Mouse (Mus musculus) myocyte (in vitro differentiated cells): Measurements from ENCODE around the gene Gcm1. TPM values are rescaled to one million over a fixed set of nuclear protein-coding genes. Genes with fewer than 3 reads are reported as not detected.

ENCODE experiments used
- H3K27me3 ChIP-seq: one replicate; pipeline ENCODE4 v1.6.1; 2011; ENCODE audit not compliant: control insufficient read depth, insufficient read depth, insufficient read length
- H3K36me3 ChIP-seq: one replicate; pipeline ENCODE4 v1.6.1; 2011; ENCODE audit not compliant: control insufficient read depth, insufficient read depth
- H3K4me2 ChIP-seq: one replicate; pipeline ENCODE4 v1.6.1; 2011; ENCODE audit warnings: low read depth, control low read depth
- H3K4me3 ChIP-seq: one replicate; pipeline ENCODE4 v1.5.1; 2011; ENCODE audit warnings: mild to moderate bottlenecking, control low read depth, moderate library complexity
- H3K79me2 ChIP-seq: one replicate; pipeline ENCODE4 v1.6.1; 2011; ENCODE audit not compliant: control insufficient read depth, insufficient read depth
- H3ac ChIP-seq: one replicate; pipeline ENCODE4 v1.6.1; 2011; ENCODE audit not compliant: control insufficient read depth, insufficient read length
- CEBPB ChIP-seq: IDR thresholded peaks from 2 replicates; pipeline ENCODE4 v1.6.1; 2011; ENCODE audit warnings: mild to moderate bottlenecking, moderate library complexity; ENCODE audit not compliant: poor library complexity, insufficient read depth, severe bottlenecking
- E2F4 ChIP-seq: IDR thresholded peaks from one replicate; pipeline ENCODE4 v1.6.1; 2011; ENCODE audit warnings: mild to moderate bottlenecking, control low read depth, moderate library complexity; ENCODE audit not compliant: insufficient read depth
- MAX ChIP-seq: IDR thresholded peaks from one replicate; pipeline ENCODE4 v1.6.1; 2011; ENCODE audit warnings: low read depth, mild to moderate bottlenecking, control low read depth
- MYOD1 ChIP-seq, 3 experiments: IDR thresholded peaks; one replicate each; pipeline ENCODE4 v1.6.1; 2011; ENCODE audit warnings: control low read depth in 2 of 3, low read depth in 2 of 3, mild to moderate bottlenecking in 2 of 3, moderate library complexity in 1 of 3; ENCODE audit not compliant: insufficient read length in 2 of 3, control insufficient read depth in 1 of 3
- MYOG ChIP-seq, 3 experiments: IDR thresholded peaks; one replicate each; pipeline ENCODE4 v1.6.1; 2011; ENCODE audit warnings: control low read depth in 2 of 3, low read depth in 2 of 3, mild to moderate bottlenecking in 2 of 3; ENCODE audit not compliant: insufficient read length in 2 of 3, control insufficient read depth in 1 of 3, insufficient read depth in 1 of 3
- POLR2A ChIP-seq: IDR thresholded peaks from one replicate; pipeline ENCODE4 v1.6.1; 2011; ENCODE audit warnings: low read depth, mild to moderate bottlenecking, control low read depth, moderate library complexity; ENCODE audit not compliant: insufficient read length
- POLR2AphosphoS2 ChIP-seq: IDR thresholded peaks from one replicate; pipeline ENCODE4 v1.6.1; 2011; ENCODE audit warnings: low read depth, control low read depth; ENCODE audit not compliant: insufficient read length
- REST ChIP-seq: IDR thresholded peaks from one replicate; pipeline ENCODE4 v1.6.1; 2011; ENCODE audit warnings: mild to moderate bottlenecking, control low read depth, moderate library complexity; ENCODE audit not compliant: insufficient read depth, insufficient read length
- SRF ChIP-seq: IDR thresholded peaks from one replicate; pipeline ENCODE4 v1.6.1; 2011; ENCODE audit warnings: low read depth; ENCODE audit not compliant: control insufficient read depth, insufficient read length
- TCF12 ChIP-seq: IDR thresholded peaks from one replicate; pipeline ENCODE4 v1.6.1; 2011; ENCODE audit warnings: mild to moderate bottlenecking, control low read depth; ENCODE audit not compliant: poor library complexity, insufficient read depth, severe bottlenecking
- TCF3 ChIP-seq: IDR thresholded peaks from one replicate; pipeline ENCODE4 v1.6.1; 2011; ENCODE audit warnings: low read depth, control low read depth; ENCODE audit not compliant: insufficient read length
- USF1 ChIP-seq: IDR thresholded peaks from one replicate; pipeline ENCODE4 v1.6.1; 2011; ENCODE audit warnings: low read depth, mild to moderate bottlenecking, control low read depth, moderate library complexity
- polyA plus RNA-seq: library from polyadenylated mRNA; unstranded; fragments of >200 nt; fragmentation: generic; extraction: Trizol; gene quantifications from one replicate; pipeline ENCODE4 v1.2.1, GENCODE M21; 2012; ENCODE audit warnings: missing spikeins

Gcm1 gene
- polyA plus RNA-seq, 1 experiment = not detected

- Histone ChIP-seq H3K79me2 (no peaks in the 10 kb centered on the region), H3K27me3 (no peaks in the 10 kb centered on the region), H3K36me3 (no peaks in the 10 kb centered on the region), H3ac (no peak overlapping the region), H3K4me2 (no peak overlapping the region), H3K4me3 (no peak overlapping the region)
- TF ChIP-seq SRF (no peak), MAX (no peak), MYOG (IDR thresholded peaks at IDR 0.05; ENCODE audit: control insufficient read depth in 1 of 3, insufficient read depth in 1 of 3, insufficient read length in 2 of 3, low read depth in 2 of 3) (no peak), E2F4 (no peak), MYOD1 (IDR thresholded peaks at IDR 0.05; ENCODE audit: control insufficient read depth in 1 of 3, insufficient read length in 2 of 3, low read depth in 2 of 3) (no peak), REST (no peak), CEBPB (no peak), TCF12 (no peak), POLR2AphosphoS2 (no peak), TCF3 (no peak), USF1 (no peak), POLR2A (no peak)
These were observed 24.6 kb upstream of the Gcm1 start for GRCm38 (mm10) chr9:78027099-78027498.

GRCm38 (mm10) chr9:78030835-78031456, 20.8 kb upstream of the Gcm1 start:
- Histone ChIP-seq H3K4me2 (no peak overlapping the region), H3ac (no peak overlapping the region), H3K36me3 (no peaks in the 10 kb centered on the region), H3K4me3 (no peak overlapping the region), H3K79me2 (no peaks in the 10 kb centered on the region), H3K27me3 (no peaks in the 10 kb centered on the region)
- TF ChIP-seq SRF (no peak), TCF3 (no peak), MAX (no peak), REST (no peak), POLR2A (no peak), MYOD1 (IDR thresholded peaks at IDR 0.05; ENCODE audit: control insufficient read depth in 1 of 3, insufficient read length in 2 of 3, low read depth in 2 of 3) (no peak), USF1 (no peak), MYOG (IDR thresholded peaks at IDR 0.05; ENCODE audit: control insufficient read depth in 1 of 3, insufficient read depth in 1 of 3, insufficient read length in 2 of 3, low read depth in 2 of 3) (no peak), TCF12 (no peak), POLR2AphosphoS2 (no peak), E2F4 (no peak), CEBPB (no peak)

DNA sequence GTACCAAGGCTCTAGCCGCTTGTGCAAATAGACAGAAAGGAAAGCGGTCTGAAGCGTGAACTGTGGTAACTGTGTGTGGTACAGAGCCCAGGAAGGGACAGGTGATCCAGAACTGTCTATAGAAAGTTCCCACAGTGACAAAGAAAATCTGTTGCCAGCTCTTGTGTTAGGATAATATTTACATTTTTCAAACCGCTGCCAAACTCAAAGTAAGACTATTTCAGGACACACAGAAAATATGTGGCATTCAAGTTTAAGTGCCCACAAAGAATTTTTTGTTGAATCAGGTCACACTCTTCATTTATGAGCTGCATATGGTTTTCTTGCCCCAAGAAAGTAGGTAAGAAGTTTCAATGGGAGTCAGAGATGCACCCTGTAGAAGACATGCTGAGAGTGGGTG, 18.8 kb upstream of the Gcm1 start:
- Histone ChIP-seq H3K4me2 (no peak overlapping the region), H3K4me3 (no peak overlapping the region), H3K36me3 (no peaks in the 10 kb centered on the region), H3K27me3 (no peaks in the 10 kb centered on the region), H3ac (no peak overlapping the region), H3K79me2 (no peaks in the 10 kb centered on the region)
- no peak for TF ChIP-seq MYOD1 (IDR thresholded peaks at IDR 0.05; ENCODE audit: control insufficient read depth in 1 of 3, insufficient read length in 2 of 3, low read depth in 2 of 3)
- no peak for TF ChIP-seq SRF
- TF ChIP-seq POLR2A = no peak
- TF ChIP-seq TCF3 = no peak
- TF ChIP-seq POLR2AphosphoS2 = no peak
- no peak for TF ChIP-seq E2F4
- no peak for TF ChIP-seq MYOG (IDR thresholded peaks at IDR 0.05; ENCODE audit: control insufficient read depth in 1 of 3, insufficient read depth in 1 of 3, insufficient read length in 2 of 3, low read depth in 2 of 3)
- no peak for TF ChIP-seq REST
- no peak for TF ChIP-seq MAX
- no peak for TF ChIP-seq CEBPB
- TF ChIP-seq TCF12 = no peak

- Histone ChIP-seq H3ac (no peak overlapping the region), H3K36me3 (no peaks in the 10 kb centered on the region), H3K27me3 (no peaks in the 10 kb centered on the region), H3K4me2 (no peak overlapping the region), H3K79me2 (no peaks in the 10 kb centered on the region), H3K4me3 (no peak overlapping the region)
- TF ChIP-seq E2F4 (no peak), MYOD1 (IDR thresholded peaks at IDR 0.05; ENCODE audit: control insufficient read depth in 1 of 3, insufficient read length in 2 of 3, low read depth in 2 of 3) (no peak), SRF (no peak), CEBPB (no peak), TCF12 (no peak), MAX (no peak), POLR2A (no peak), POLR2AphosphoS2 (no peak), USF1 (no peak), MYOG (IDR thresholded peaks at IDR 0.05; ENCODE audit: control insufficient read depth in 1 of 3, insufficient read depth in 1 of 3, insufficient read length in 2 of 3, low read depth in 2 of 3) (no peak), TCF3 (no peak), REST (no peak)
These were observed 16.4 kb upstream of the Gcm1 start for GRCm38 (mm10) chr9:78035296-78035695.
